Mouse (Mus musculus) naive thymus-derived CD4-positive, alpha-beta T cell, adult 2 months (primary cell): Measurements from ENCODE around the gene Clint1.

Experiments used
- DNase-seq: peaks from one replicate; pipeline ENCODE4 v3.0.0-alpha.2; 2011; ENCODE audit warnings: low read depth

Clint1 gene

GRCm38 (mm10) chr11:45851516-45852123, at the start of gene Clint1:
Clint1 (plus strand) TSS chr11:45852051.
- peak; percentile 86 for DNase-seq

- no peak for DNase-seq
Measured at GRCm38 (mm10) chr11:45804068-45804467, 47.8 kb upstream of the Clint1 start.

- DNase-seq, result no peak
Measured at GRCm38 (mm10) chr11:45805312-45805772, 46.5 kb upstream of the Clint1 start.

- DNase-seq, result no peak
Measured at GRCm38 (mm10) chr11:45805810-45806209, 46.0 kb upstream of the Clint1 start.

- no peak for DNase-seq
Measured at GRCm38 (mm10) chr11:45806264-45806663, 45.6 kb upstream of the Clint1 start.

- no peak for DNase-seq
Measured at GRCm38 (mm10) chr11:45806809-45807208, 45.0 kb upstream of the Clint1 start.

GRCm38 (mm10) chr11:45807820-45808219, 44.0 kb upstream of the Clint1 start:
- no peak for DNase-seq

- no peak for DNase-seq
Measured at GRCm38 (mm10) chr11:45809424-45809823, 42.4 kb upstream of the Clint1 start.

GRCm38 (mm10) chr11:45810056-45810455, 41.8 kb upstream of the Clint1 start:
- DNase-seq, result no peak

GRCm38 (mm10) chr11:45810805-45811204, 41.0 kb upstream of the Clint1 start:
- no peak for DNase-seq

- DNase-seq, result no peak
Measured at GRCm38 (mm10) chr11:45815603-45816002, 36.2 kb upstream of the Clint1 start.

GRCm38 (mm10) chr11:45816712-45817111, 35.1 kb upstream of the Clint1 start:
- no peak for DNase-seq

GRCm38 (mm10) chr11:45817996-45818395, 33.9 kb upstream of the Clint1 start:
- DNase-seq, result no peak

- DNase-seq, result no peak
Measured at GRCm38 (mm10) chr11:45820930-45821329, 30.9 kb upstream of the Clint1 start.

- DNase-seq, result no peak
Measured at GRCm38 (mm10) chr11:45830112-45830511, 21.7 kb upstream of the Clint1 start.

GRCm38 (mm10) chr11:45830743-45831310, 21.0 kb upstream of the Clint1 start:
- no peak for DNase-seq

GRCm38 (mm10) chr11:45831476-45832143, 20.2 kb upstream of the Clint1 start:
- DNase-seq, result no peak

- DNase-seq, result no peak
Measured at GRCm38 (mm10) chr11:45835625-45836255, 16.1 kb upstream of the Clint1 start.

GRCm38 (mm10) chr11:45837257-45837817, 14.5 kb upstream of the Clint1 start:
- no peak for DNase-seq

- DNase-seq, result no peak
Measured at GRCm38 (mm10) chr11:45838450-45838849, 13.4 kb upstream of the Clint1 start.

GRCm38 (mm10) chr11:45840332-45840731, 11.5 kb upstream of the Clint1 start:
- DNase-seq, result no peak

- no peak for DNase-seq
Measured at GRCm38 (mm10) chr11:45846008-45846407, 5.8 kb upstream of the Clint1 start.

- peak; percentile 21 for DNase-seq
Measured at GRCm38 (mm10) chr11:45847548-45847947, 4.3 kb upstream of the Clint1 start.
